Mouse (Mus musculus) heart, postnatal 10 days (tissue): ENCODE measurements around the gene Pakap. TPM values are rescaled to one million over a fixed set of nuclear protein-coding genes. Genes with fewer than 3 reads are reported as not detected.

Experiments used
- DNase-seq, 2 experiments: peaks; one replicate each; pipeline ENCODE4 v3.0.0; 2021
- intact Hi-C: fragments of 180-260 bp; cut with DNase I; formaldehyde crosslinking; loops from one replicate; pipeline ENCODE4 v1.15.1; 2025
- total RNA-seq, 2 experiments: library from RNA; stranded (reverse); gene quantifications; 2 replicates each; pipeline ENCODE4 v1.2.3; 2021

Pakap gene
- total RNA-seq, 2 experiments from 2014 or later, result 60.6 to 62.1 TPM

DNA sequence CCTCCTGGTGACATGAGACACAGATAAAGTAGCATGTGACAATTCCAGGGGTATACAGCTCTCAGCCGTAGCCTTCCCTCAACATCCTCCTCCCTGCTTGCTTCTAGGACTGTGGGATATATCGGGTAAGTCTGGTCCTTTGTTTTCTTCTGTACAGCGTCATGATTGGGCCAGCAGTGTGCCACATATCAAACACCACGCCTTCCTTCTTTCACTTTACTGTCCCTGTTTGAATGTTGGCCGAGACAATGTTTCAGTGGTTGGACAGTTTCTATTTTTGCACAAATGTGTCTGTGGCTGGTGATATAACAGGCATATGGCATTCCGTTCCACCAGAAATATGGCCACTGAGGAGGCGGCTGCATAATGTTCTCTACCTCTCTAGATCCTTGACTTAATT lies 54.8 kb downstream of the Pakap start:
- intact Hi-C loops, result no loop called here
- peak; percentile 49 to 55 for DNase-seq

DNA sequence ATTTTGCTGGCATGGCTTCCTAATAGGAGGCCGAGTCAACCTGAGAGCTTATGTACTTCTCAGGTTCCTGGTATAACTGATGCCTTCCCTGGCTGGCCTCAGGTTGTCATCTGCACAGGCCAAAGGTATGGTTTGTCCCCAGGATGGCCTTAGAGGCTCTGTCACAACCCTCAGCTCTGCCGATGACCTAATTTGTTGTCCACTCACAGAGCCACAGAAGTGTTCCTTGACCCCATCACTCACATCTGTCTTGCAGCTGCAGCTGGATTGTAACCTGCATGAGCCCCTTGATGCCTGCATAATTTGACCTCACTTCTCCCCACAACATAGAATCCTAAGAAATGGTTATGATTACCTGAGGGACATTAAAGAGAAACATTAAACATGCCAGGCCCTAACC lies 56.8 kb downstream of the Pakap start:
- intact Hi-C loops, result no loop called here
- no peak for DNase-seq

DNA sequence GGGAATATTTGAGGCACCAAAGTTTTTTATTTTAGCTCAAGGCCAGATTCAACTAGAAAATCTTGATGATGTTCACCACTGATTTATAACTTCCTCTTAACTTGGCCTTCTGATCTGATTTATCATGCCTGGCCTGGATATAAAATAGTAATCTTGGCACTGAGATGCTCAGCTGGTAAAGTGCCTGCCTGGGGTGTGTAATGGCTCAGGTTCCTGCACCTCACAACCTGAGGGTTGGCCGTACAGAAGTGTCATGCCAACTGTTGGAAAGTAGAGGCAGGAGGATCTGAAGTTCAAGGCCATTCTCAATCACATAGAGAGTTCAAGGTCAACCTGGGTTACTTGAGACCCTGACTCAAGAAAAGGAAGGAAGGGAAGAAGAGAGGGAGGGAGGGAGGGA lies 57.3 kb downstream of the Pakap start:
- no peak for DNase-seq
- intact Hi-C loops, result no loop called here

DNA sequence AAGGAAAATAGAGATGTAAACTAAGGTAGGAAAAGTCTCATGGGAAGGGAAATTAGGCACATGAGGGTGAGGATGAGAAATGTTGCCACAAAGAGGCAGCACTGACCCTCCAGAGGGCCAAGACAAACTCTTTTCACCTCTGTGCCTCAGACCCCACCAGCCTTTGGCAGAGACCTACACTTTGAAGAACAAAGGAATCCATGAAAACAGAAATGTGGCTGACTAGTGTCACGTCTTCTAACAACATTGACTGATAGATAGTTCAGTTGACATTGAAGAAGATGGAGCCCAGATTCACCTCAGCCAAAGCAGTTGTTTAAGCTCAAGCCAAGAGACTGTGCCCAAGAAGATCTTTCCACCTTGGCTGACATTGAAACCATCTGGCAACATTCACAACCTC lies 57.8 kb downstream of the Pakap start:
- intact Hi-C loops, result no loop called here
- DNase-seq, result no peak

DNA sequence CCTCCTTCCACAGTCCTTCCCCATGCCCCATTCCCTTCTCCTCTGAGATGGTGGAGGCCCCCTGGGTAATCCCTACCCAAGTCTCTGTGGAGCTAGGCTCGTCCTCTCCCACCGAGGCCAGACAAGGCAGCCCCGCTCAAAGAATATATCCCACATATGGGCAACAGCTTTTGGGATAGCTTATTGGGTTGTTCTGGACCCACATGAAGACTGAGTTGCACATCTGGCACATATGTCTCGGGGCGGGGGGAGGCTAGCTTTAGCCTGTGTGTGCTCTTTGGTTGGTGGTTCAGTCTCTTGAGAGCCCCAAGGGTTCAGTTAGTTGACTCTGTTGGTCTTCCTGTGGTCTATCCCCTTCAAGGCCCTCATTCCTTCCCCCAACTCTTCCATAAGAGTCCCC lies 58.9 kb downstream of the Pakap start:
- DNase-seq, result no peak
- intact Hi-C loops, result no loop called here

DNA sequence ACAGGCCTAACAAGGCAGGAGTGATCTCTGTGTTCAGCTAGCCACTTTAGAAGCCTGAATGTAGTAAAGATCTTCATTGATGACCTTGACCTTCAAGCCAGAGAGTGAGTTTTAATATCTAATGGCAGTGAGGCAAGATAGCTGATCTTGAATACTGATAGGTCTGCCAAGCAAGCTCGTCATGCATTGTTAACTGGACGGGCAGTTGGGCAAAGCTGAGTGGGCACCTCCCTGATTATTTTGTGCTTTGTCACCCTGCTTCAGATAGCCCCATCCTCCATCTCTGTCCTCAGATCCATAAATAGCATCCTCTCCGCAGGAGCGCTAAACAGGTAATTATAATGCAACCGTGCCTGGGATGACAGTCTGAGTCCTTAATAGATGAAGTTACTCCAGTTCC lies 64.4 kb downstream of the Pakap start:
- intact Hi-C loops, result no loop called here
- no peak for DNase-seq

DNA sequence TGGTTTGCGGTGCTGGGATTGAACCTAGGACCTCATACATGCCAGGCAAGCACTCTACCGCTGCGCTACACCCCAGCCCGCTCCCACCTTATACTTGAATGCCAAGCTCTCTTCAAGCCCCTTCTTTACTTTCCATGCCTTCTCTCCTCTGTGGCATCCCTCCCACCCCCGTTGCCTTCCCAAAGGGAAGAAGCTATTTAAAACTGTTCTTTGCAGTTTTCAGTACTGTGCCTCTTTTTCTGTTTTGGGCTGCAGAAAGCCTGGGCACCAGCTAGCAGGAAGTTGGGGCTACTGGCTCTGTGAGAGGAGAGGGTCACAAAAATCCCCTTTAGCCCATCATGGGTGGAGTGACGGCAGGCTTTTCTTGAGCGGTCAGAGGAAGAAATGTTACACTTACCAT lies 65.1 kb downstream of the Pakap start:
- intact Hi-C loops, result no loop called here

DNA sequence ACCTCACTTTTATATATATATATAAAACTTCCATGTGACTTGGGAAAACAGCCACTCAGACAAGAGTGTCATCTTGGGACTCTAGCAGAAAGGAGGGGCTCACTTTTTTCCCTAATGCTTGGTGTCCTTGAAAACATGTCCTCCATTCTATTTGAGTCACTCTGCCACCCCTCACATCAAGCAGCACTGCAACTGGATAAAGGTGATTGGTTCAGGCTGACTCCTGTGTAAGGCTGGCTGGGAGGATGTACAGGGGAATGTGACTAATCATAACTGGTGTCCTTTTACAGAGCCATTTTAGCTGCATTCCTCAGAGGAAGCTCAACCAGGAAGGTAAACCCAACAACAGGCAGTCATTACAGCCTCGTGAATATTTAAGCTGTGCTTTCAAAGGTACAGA lies 67.0 kb downstream of the Pakap start:
- intact Hi-C loops, result no loop called here
- DNase-seq, result no peak

More for the DNA sequence above, 65.1 kb downstream of the Pakap start:
- no peak for DNase-seq

DNA sequence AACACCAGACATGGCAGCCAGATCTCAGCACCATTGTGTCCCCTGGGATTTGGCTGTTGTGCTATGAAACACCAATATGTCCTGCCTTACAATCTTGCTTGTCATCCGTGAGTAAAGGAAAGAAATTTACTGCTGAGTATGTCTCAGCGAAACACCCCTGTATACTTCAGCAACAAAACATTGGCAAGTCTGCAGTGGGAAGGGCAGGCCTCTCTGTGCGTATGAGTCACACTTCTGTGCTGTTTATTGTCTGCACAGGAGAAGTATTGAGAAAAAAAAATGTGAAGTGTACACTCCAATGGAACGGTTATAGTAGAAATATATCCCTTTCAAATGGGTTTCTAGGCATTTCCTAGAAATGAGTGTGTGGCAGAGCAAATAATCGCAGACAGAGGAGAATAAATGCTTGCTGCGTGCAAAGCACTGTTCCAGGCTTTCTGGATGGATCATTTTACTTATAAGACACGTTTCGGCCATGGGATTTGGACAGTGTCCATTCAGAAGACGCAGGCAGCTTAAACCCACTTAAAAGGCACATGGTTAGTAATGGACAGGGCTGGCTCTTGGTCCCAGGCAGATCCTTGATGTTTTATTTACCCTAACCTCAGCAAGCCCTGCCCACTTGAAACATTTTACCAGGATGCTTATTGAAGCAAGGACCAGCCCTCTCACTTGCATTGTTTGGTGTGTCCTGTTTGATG lies 69.0 kb downstream of the Pakap start:
- intact Hi-C loops, result no loop called here
- no peak for DNase-seq

DNA sequence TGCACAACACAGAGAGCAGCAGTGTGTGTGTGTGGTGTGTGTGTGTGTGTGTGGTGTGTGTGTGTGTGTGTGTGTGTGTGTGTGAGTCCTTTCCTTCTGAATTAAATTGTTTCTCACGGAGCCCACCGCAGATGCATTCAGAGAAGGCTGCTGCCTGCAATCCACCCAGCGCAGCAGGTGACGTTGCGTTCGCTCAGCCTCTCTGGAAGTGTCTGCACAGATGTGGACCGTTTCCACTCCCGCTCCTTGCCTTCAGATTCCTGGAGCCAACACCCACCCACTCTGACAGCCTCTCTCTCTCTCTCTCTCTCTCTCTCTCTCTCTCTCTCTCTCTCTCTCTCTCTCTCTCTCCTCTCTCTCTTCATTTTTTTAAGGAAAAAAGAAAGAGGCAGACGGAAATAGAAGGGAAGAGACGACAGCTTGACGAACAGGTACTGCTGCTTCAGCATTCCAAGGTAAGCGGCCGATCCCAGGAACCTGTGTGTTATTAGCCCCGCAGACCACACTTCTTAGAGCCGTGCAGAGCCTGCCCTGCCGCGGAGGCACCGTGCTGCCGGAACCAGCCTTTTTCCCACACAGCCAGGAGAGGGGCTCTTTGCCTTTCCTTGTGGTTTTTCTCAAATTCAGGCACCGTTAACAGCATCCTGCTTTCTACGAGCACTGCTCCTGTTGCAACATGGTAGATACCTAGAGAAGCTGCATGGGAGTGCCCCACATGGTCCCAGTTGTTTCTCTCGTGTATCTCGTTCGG lies 69.8 kb downstream of the Pakap start:
- intact Hi-C loops, result no loop called here
- no peak for DNase-seq

DNA sequence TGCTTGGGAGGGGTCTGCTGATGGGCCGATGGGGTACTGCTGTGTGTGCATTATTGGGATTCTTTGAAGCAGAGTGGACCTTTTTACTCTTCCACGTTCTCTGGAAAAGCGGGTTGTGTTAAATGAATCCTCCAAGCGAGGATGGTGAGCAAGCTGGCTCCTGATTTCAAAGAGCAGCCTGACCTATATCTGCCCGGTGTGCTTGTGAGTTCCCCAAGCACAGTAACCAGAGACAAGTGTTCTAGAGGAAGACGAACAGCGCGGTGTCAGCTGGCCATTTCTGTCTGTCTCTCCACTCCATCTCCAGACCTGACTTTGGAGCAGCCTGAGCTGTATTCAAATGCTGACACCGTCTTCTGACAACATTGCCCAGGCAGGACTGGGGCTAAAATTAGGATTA lies 71.0 kb downstream of the Pakap start:
- DNase-seq, result no peak
- intact Hi-C loops, result no loop called here

DNA sequence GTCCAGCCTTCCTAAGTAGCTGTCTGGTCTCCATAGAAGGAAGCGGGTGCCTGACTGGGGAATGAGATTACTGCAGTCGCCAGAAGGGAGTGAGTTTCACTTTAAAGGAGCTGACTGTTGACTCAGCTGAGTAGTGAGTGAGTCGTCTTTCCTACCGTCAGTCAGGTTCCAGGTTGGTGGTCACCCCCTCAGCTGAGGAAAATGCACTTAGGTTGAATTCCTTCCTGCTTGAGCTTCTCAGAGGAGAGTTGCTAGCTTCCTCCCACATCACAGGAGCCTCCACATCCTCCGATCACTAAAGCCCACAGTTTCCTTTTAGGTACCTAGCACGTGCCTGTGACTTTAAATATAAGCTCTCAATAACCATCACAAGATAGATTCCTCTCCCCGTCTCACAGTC lies 72.2 kb downstream of the Pakap start:
- DNase-seq, result no peak
- intact Hi-C loops, result no loop called here

DNA sequence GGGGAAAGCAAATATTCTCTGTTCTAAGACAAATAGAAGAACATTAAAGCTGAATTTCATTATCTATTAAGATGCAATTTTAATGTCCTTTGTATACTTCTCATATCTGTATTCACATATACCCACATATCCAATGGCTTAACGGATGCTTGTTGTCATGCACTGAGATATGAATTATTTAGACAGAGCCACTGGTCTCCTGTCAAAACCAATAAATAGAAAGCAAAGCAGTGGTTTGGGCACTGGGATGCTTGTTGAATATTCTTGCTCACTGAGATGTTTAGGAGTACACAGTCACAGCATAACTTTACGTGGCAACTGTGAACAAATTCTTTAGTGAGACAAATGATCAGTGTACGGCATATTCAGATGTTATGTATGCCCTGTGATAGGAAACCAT lies 73.0 kb downstream of the Pakap start:
- intact Hi-C loops, result no loop called here

DNA sequence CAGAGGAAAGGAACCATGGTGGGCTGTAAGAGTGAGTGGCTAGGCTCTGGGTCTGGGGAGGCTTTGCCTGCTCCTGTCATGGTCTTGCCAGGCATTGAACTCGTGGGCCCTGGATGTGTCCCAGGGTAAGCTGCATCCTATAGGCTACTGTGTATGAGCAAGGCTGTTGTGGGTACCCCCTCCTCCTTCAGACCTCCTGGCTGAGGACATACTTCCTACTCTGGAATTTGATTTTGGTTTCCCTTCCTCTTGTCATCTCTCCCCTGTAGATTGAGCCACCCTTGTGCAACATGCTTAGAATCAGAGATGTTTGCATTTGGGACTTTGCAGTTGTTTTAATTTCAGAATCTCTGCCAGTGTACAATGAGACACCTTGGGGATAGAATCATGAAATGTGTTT lies 83.0 kb downstream of the Pakap start:
- intact Hi-C loops, result no loop called here

More for the DNA sequence above, 73.0 kb downstream of the Pakap start:
- no peak for DNase-seq

DNA sequence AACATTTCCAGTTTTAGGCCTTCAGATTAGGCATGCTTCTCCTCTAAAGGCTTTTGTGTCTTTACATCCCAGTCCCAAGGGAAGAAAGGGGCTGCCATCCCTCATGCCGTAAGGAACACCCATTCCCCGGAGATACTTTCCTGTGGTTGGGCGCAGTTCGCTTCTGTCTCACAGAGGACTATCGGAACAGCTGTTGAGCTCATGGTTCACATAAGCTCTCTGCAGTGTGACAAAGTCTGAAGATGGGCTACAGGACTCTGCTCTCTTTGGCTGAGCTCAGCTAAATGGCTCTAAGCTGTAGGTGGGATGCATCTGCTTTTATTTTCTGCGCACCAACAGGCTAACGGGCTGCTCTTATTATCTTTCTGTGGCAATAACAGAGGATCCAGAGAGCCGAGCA lies 83.6 kb downstream of the Pakap start:
- intact Hi-C loops, result no loop called here
- DNase-seq, result no peak

More for the DNA sequence above, 83.0 kb downstream of the Pakap start:
- DNase-seq, result no peak

DNA sequence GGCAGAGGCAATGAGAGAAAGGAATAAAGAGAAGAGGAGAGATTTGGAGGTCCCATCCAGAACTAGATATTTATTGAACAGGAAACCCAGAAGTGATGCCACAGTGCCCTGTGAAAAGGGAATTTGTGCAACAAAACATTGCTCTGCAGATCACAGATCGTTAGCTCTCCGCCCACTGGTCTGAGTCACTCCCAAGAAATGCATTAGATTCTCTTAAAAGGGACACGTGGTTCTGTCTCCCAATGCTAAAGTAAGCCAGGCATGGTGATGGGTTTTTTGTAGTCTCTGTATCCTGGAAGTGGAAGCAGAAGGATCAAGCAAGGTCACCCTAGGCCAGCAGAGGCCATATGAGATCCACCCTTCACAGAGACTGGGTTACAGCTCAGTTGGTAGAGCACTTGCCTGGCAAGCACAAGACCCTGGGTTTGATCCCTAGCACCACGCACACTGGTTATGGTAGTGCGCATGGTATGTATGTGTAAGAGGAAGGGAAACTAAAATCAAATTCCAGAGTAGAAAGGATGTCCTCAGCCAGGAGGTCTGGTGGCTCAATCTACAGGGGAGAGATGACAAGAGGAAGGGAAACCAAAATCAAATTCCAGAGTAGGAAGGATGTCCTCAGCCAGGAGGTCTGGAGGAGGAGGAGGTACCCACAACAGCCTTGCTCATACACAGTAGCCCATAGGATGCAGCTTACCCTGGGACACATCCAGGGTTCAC lies 84.4 kb downstream of the Pakap start:
- no peak for DNase-seq
- intact Hi-C loops, result no loop called here

DNA sequence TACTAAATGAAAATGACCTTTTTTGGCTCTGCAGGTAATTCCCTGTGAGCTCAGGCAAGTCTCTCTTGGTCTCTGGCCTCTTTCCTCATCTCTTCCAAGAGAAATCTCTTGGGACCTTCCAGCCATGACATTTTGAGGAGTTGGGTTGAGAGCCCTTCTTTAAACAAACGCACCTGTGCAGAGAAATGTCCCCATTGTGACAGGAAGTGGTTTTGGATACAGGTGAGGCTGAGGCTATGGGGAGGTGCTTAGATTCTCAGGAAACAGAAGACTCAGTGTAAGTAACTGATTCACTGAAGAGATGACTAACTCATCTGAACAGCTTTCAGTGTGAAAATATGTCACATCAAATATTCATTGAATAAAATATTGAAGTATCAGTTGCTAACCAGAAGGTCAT lies 88.0 kb downstream of the Pakap start:
- intact Hi-C loops, result no loop called here
- no peak for DNase-seq

DNA sequence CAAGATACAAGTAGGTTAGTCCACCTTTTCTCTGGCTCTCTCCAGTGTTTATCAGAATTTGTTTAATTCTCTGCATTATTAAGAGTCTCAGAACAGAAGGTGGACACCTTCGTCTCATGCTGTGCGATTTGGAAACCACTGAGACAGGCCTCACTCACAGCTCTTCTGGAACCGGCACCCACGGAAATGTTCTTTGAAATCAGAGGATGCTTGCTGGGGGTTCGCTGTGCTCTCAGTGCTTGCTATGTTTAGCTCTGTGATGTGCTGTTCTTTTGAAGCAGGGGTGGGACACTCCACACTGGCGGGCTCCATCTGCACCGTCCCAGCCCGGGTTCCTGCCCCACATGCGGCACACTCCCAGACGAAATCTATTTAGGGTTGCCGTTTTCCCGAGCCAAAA lies 88.4 kb downstream of the Pakap start:
- no peak for DNase-seq
- intact Hi-C loops, result no loop called here

DNA sequence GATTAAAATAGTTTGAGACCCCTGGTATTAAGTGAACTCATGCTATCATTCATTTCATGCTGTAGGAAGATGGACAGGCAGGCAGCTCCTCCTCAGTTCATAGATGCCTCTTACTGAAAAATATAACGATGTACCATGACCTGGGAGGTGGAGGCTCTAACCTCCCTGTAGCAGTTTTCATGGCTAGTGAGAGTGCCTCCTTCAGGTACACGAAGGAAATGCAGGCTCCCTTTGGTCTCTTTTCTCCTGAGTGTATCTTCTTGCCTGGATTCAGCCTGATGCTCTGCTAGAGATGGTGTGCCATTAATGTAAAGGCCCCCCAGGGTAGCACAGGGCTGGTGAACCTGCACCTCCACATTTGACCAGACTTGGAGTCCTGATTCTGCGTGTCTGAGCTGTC lies 88.9 kb downstream of the Pakap start:
- intact Hi-C loops, result no loop called here
- DNase-seq, result no peak

DNA sequence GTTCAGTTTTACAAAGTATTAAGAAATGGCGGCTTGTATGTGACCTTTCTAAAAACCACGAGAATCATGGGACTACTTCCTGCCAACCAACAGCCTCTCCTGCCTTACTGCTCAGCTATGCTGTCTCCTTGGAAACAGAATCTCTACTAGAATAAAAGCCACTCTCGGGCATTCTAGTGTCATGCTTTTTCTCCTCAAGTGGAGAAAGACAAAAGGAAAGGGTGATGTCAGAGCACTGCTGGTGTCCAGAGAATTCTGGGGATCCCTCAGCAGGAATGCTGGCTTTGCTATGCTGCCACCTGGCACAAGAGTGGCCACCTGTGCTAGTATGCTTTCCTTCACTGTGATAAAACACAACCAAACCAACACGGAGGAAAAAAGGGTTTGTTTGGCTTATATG lies 92.5 kb downstream of the Pakap start:
- DNase-seq, result no peak
- intact Hi-C loops, result loop anchor here (10.0 kb wide), 1 partner anchor 594 kb away; no protein-coding TSS in a partner anchor

DNA sequence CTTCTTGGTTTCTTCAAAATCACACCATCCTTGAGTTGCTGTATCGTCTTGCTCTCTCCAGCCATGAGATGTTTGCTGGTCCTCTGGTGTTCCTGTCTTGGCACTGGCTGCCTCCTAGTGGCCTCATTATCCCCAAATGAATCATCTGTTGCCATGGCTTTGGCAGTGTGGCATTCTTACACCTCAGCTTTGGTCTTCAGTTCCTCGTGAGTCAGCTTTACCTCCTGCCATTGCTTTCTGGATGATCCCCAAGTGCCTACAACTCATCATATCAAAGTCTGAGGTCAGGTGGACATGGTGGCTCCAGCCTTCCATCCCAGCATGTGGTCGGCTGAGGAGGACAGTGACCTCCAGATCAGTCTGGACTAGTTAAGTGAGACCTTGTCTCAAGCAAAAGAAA lies 98.1 kb downstream of the Pakap start:
- intact Hi-C loops, result loop anchor here (5.0 to 10.0 kb wide), 2 partner anchors 214 to 589 kb away; no protein-coding TSS in a partner anchor
- DNase-seq, result no peak
